Mouse (Mus musculus) adrenal gland, postnatal 14 days (tissue): ENCODE results near the gene Atg4c. TPM values are rescaled to one million over a fixed set of nuclear protein-coding genes. Genes with fewer than 3 reads are reported as not detected.

Experiments used
- DNase-seq: peaks from one replicate; pipeline ENCODE4 v3.0.0; 2021; ENCODE audit warnings: mixed read lengths
- long read RNA-seq, 2 experiments: library from polyadenylated mRNA; stranded (forward); transcript quantifications; one replicate each; pipeline ENCODE4 v2.0.0; 2021
- total RNA-seq: library from RNA; stranded (reverse); gene quantifications from 2 replicates; pipeline ENCODE4 v1.2.3, GENCODE M21; 2021

Gene Atg4c
- 13.8 and 14.0 TPM in 2 replicates for total RNA-seq
- long read RNA-seq, experiment 1, transcript Atg4c-201 (11 exons, 3,178 nt) = major isoform, 9 of 18 reads
- long read RNA-seq, experiment 1, partial matches to known transcripts = 1 of 18 reads
- long read RNA-seq, experiment 1, other reads (novel, unspliced or antisense) = 5 of 18 reads
- long read RNA-seq, experiment 2, transcript Atg4c-201 (11 exons, 3,178 nt) = major isoform, 10 of 13 reads
- long read RNA-seq, experiment 2, partial matches to known transcripts = 0 of 13 reads
- long read RNA-seq, experiment 2, other reads (novel, unspliced or antisense) = 3 of 13 reads

- DNase-seq = peak; percentile 84
Measured at GRCm38 (mm10) chr4:99193810-99194582, at the start of gene Atg4c. Atg4c (plus strand) TSS chr4:99193934.

- no peak for DNase-seq
Measured at GRCm38 (mm10) chr4:99151434-99151833, 42.3 kb upstream of the Atg4c start.

- DNase-seq = no peak
Measured at GRCm38 (mm10) chr4:99151885-99152558, 41.7 kb upstream of the Atg4c start.

- DNase-seq = no peak
Measured at GRCm38 (mm10) chr4:99156641-99157307, 37.0 kb upstream of the Atg4c start.

- no peak for DNase-seq
Measured at GRCm38 (mm10) chr4:99158495-99158894, 35.2 kb upstream of the Atg4c start.

GRCm38 (mm10) chr4:99160414-99160813 is 33.3 kb upstream of the Atg4c start:
- DNase-seq = no peak

- DNase-seq = no peak
Measured at GRCm38 (mm10) chr4:99160899-99161298, 32.8 kb upstream of the Atg4c start.

- peak; percentile 54 for DNase-seq
Measured at GRCm38 (mm10) chr4:99161457-99161971, 32.2 kb upstream of the Atg4c start.

- DNase-seq = no peak
Measured at GRCm38 (mm10) chr4:99163001-99163400, 30.7 kb upstream of the Atg4c start.

- DNase-seq = peak; percentile 50
Measured at GRCm38 (mm10) chr4:99163547-99163946, 30.2 kb upstream of the Atg4c start.

GRCm38 (mm10) chr4:99168869-99169268 is 24.9 kb upstream of the Atg4c start:
- no peak for DNase-seq

GRCm38 (mm10) chr4:99174265-99174664 is 19.5 kb upstream of the Atg4c start:
- no peak for DNase-seq

GRCm38 (mm10) chr4:99176841-99177240 is 16.9 kb upstream of the Atg4c start:
- DNase-seq = no peak

- no peak for DNase-seq
Measured at GRCm38 (mm10) chr4:99177255-99177654, 16.5 kb upstream of the Atg4c start.

- no peak for DNase-seq
Measured at GRCm38 (mm10) chr4:99178851-99179250, 14.9 kb upstream of the Atg4c start.

GRCm38 (mm10) chr4:99179446-99180120 is 14.2 kb upstream of the Atg4c start:
- no peak for DNase-seq

- peak; percentile 57 for DNase-seq
Measured at GRCm38 (mm10) chr4:99180921-99181320, 12.8 kb upstream of the Atg4c start.

GRCm38 (mm10) chr4:99181739-99182419 is 11.9 kb upstream of the Atg4c start:
- peak; percentile 43 for DNase-seq

- DNase-seq = peak; percentile 28
Measured at GRCm38 (mm10) chr4:99182660-99183431, 10.9 kb upstream of the Atg4c start.

GRCm38 (mm10) chr4:99184678-99185077 is 9.1 kb upstream of the Atg4c start:
- no peak for DNase-seq
